Mouse (Mus musculus) lung, embryonic 16.5 days (tissue): ENCODE measurements around the gene Trp53inp2. TPM values are rescaled to one million over a fixed set of nuclear protein-coding genes. Genes with fewer than 3 reads are reported as not detected.

Experiments
- ATAC-seq: fragments of 200-750 bp; cut with Nextera tagmentation; 2 replicates; pipeline ENCODE4 v1.8.0; 2017; ENCODE audit warnings: low read depth, mild to moderate bottlenecking, moderate library complexity
- H3K27ac ChIP-seq: fragments of 300-500 bp; sonication (generic); 2 replicates; pipeline ENCODE4 v1.5.1; 2014; ENCODE audit warnings: mild to moderate bottlenecking, control low read depth, low read length
- H3K27me3 ChIP-seq: fragments of 300-500 bp; sonication (generic); 2 replicates; pipeline ENCODE4 v1.6.1; 2014; ENCODE audit warnings: low read depth, low read length, mixed read lengths; ENCODE audit not compliant: control insufficient read depth, insufficient read depth
- H3K36me3 ChIP-seq: fragments of 300-500 bp; sonication (generic); 2 replicates; pipeline ENCODE4 v1.6.1; 2014; ENCODE audit warnings: low read length; ENCODE audit not compliant: control insufficient read depth, insufficient read depth
- H3K4me1 ChIP-seq: fragments of 300-500 bp; sonication (generic); replicated peaks from 2 replicates; pipeline ENCODE4 v1.6.1; 2014; ENCODE audit warnings: low read length, mixed read lengths; ENCODE audit not compliant: control insufficient read depth, insufficient read depth
- H3K4me2 ChIP-seq: fragments of 300-500 bp; sonication (generic); 2 replicates; pipeline ENCODE4 v1.6.1; 2014; ENCODE audit warnings: low read depth, low read length, control low read depth
- H3K4me3 ChIP-seq: fragments of 300-500 bp; sonication (generic); 2 replicates; pipeline ENCODE4 v1.5.1; 2014; ENCODE audit warnings: mild to moderate bottlenecking, low read length, control low read depth
- H3K9ac ChIP-seq: fragments of 300-500 bp; sonication (generic); 2 replicates; pipeline ENCODE4 v1.6.1; 2014; ENCODE audit warnings: low read length, control low read depth
- H3K9me3 ChIP-seq: fragments of 300-500 bp; sonication (generic); 2 replicates; pipeline ENCODE4 v1.6.1; 2016; ENCODE audit warnings: low read length; ENCODE audit not compliant: control insufficient read depth
- WGBS: fragments of 180-500 bp; shearing (Covaris S2); extraction: QIAGEN DNeasy Blood & Tissue Kit; methylation state at CpG from one replicate; pipeline ENCODE4 v1.1.7; 2014; 5-methylcytosine and 5-hydroxymethylcytosine counted together
- polyA plus RNA-seq: library from polyadenylated mRNA; unstranded; fragments of >200 nt; fragmentation: Nextera tagmentation; extraction: Ambion mirVana; gene quantifications from 2 replicates; pipeline ENCODE4 v1.2.1, GENCODE M21; 2015

The Trp53inp2 gene
- 20.3 and 22.8 TPM in 2 replicates for polyA plus RNA-seq

GRCm38 (mm10) chr2:155380261-155381059 is at the start of gene Trp53inp2:
Gene Trp53inp2 (plus strand): TSS chr2:155381059.
- Histone ChIP-seq H3K27me3 (peaks cover 4% of the 10 kb centered on the region; the same call in 1 of the 2 replicates), H3K9me3 (no peaks in the 10 kb centered on the region), H3K4me2 (peak within 1 kb of the TSS; percentile 95), H3K27ac (peak within 1 kb of the TSS; percentile 98), H3K36me3 (no peaks in the 10 kb centered on the region), H3K9ac (peak within 1 kb of the TSS; percentile 94), H3K4me3 (peak within 1 kb of the TSS; percentile 98), H3K4me1 (peaks cover 15% of the 10 kb centered on the region)
- 50% methylated on average over 8 of the region's 8 CpGs for WGBS
- ATAC-seq: no peak

- no peak overlapping the region for H3K9ac ChIP-seq
- 64% methylated on average over 4 of the region's 4 CpGs for WGBS
- no peaks in the 10 kb centered on the region for H3K9me3 ChIP-seq
- H3K27me3 ChIP-seq: no peaks in the 10 kb centered on the region
- no peak overlapping the region for H3K4me2 ChIP-seq
- H3K4me3 ChIP-seq: no peak overlapping the region
- ATAC-seq: peak; percentile 45; the same call in 1 of the 2 replicates
- H3K27ac ChIP-seq: no peak overlapping the region
- peaks cover 11% of the 10 kb centered on the region for H3K36me3 ChIP-seq
- no peaks in the 10 kb centered on the region for H3K4me1 ChIP-seq
These were observed 49.5 kb upstream of the Trp53inp2 start for GRCm38 (mm10) chr2:155331351-155331750.

DNA sequence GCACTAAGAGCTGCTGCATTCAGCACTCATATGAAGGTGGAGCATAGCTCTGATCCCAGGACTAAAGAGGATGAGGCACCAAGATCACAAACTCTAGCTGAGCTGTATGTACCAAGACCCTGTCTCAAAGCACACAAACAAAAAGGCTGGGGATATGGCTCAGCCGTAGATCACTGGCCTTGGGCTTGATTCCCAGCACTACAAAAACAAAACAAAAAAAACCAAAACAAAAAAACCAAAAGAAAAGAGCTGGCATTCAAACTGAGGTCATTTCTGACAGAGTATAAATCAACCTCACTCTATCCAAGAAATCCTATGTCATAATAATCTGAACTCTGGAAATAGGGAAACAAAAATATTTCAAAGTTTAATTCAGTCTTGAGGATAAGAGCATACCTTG is 47.4 kb upstream of the Trp53inp2 start:
- H3K9me3 ChIP-seq: no peaks in the 10 kb centered on the region
- WGBS: 75% methylated on average over 1 of the region's 1 CpGs
- H3K27me3 ChIP-seq: no peaks in the 10 kb centered on the region
- H3K4me2 ChIP-seq: no peak overlapping the region
- H3K27ac ChIP-seq: no peak overlapping the region
- H3K9ac ChIP-seq: no peak overlapping the region
- ATAC-seq: no peak
- no peaks in the 10 kb centered on the region for H3K4me1 ChIP-seq
- H3K4me3 ChIP-seq: no peak overlapping the region
- H3K36me3 ChIP-seq: peaks cover 7% of the 10 kb centered on the region; the same call in 1 of the 2 replicates

- Histone ChIP-seq H3K27me3 (no peaks in the 10 kb centered on the region), H3K9me3 (no peaks in the 10 kb centered on the region)
- ATAC-seq: no peak
These were observed 45.6 kb upstream of the Trp53inp2 start for GRCm38 (mm10) chr2:155335231-155335630.

DNA sequence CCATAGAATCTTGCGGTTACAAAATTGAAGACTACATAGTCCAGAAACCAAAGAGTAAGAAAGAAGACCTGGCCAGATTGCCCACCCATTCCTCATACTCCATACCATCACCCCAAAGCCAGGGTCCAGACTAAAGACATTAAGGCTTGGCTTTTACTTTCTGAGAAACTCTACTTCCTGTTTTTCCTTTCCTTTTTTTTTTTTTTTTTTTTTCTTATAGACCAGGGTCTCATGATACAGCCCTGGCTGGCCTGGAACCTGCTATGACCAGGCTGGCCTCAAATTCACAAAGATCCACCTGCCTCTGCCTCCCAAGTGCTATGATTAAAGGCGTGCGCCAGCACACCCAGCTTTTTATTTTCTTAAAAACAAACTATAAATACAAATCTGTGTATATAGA is 44.6 kb upstream of the Trp53inp2 start:
- Histone ChIP-seq H3K9ac (no peak overlapping the region), H3K4me3 (no peak overlapping the region), H3K27ac (no peak overlapping the region), H3K4me1 (peaks cover 3% of the 10 kb centered on the region; the same call in 1 of the 2 replicates), H3K27me3 (no peaks in the 10 kb centered on the region), H3K9me3 (no peaks in the 10 kb centered on the region), H3K4me2 (no peak overlapping the region), H3K36me3 (peaks cover 5% of the 10 kb centered on the region; the same call in 1 of the 2 replicates)
- 94% methylated on average over 3 of the region's 3 CpGs for WGBS
- no peak for ATAC-seq

More at GRCm38 (mm10) chr2:155335231-155335630, 45.6 kb upstream of the Trp53inp2 start:
- H3K9ac ChIP-seq: no peak overlapping the region
- no peaks in the 10 kb centered on the region for H3K4me1 ChIP-seq
- H3K4me3 ChIP-seq: no peak overlapping the region
- WGBS: 83% methylated on average over 1 of the region's 1 CpGs
- H3K36me3 ChIP-seq: peaks cover 5% of the 10 kb centered on the region; the same call in 1 of the 2 replicates
- H3K4me2 ChIP-seq: no peak overlapping the region
- no peak overlapping the region for H3K27ac ChIP-seq

GRCm38 (mm10) chr2:155340166-155340565 is 40.7 kb upstream of the Trp53inp2 start:
- Histone ChIP-seq H3K4me2 (no peak overlapping the region), H3K9ac (no peak overlapping the region), H3K9me3 (no peaks in the 10 kb centered on the region), H3K27ac (no peak overlapping the region; the same call in 1 of the 2 replicates), H3K27me3 (no peaks in the 10 kb centered on the region), H3K4me1 (peaks cover 3% of the 10 kb centered on the region; the same call in 1 of the 2 replicates), H3K36me3 (peaks cover 5% of the 10 kb centered on the region; the same call in 1 of the 2 replicates), H3K4me3 (no peak overlapping the region)
- peak; percentile 52 for ATAC-seq

DNA sequence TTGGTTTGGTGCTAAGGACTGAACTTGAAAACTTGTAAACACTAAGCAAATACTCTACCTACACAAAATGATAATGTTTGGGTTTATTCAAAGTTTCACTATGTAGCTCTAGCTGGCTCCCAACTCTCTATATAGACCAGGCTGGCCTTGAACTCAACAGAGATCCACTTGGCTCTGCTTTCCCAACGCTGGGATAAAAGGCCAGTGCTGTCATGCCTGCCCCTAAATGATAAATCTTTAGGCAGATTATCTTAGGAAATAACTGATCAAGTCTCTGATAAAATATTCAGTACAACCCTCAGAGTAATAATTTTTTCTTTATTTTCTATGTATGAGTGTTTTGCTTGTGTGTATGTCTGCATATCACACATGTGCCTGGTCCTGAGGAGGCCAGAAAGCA is 34.2 kb upstream of the Trp53inp2 start:
- no peaks in the 10 kb centered on the region for H3K4me1 ChIP-seq
- no peak overlapping the region for H3K27ac ChIP-seq
- no peak overlapping the region for H3K4me2 ChIP-seq
- H3K4me3 ChIP-seq: no peak overlapping the region
- no peaks in the 10 kb centered on the region for H3K36me3 ChIP-seq
- no peak for ATAC-seq
- H3K9ac ChIP-seq: no peak overlapping the region
- no peaks in the 10 kb centered on the region for H3K27me3 ChIP-seq
- H3K9me3 ChIP-seq: no peaks in the 10 kb centered on the region
- 64% methylated on average over 1 of the region's 1 CpGs for WGBS

DNA sequence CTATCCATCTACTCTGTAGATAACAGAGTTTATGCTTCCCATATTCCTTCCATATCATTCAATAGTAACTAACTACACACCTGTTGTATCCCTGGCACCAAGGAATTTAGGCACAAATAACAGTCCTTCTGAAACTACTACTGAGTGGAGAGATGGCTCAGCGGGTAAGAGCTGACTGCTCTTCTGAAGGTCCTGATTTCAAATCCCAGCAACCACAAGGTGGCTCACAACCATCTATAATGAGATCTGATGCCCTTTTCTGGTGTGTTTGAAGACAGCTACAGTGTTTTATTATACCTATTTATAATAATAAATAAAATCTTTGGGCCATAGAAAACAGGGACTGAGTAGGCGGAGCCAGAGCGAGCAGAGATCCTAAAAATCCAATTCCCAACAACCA is 26.5 kb upstream of the Trp53inp2 start:
- no peaks in the 10 kb centered on the region for H3K27me3 ChIP-seq
- 89% methylated on average over 3 of the region's 3 CpGs for WGBS
- no peak overlapping the region for H3K27ac ChIP-seq
- H3K4me2 ChIP-seq: no peak overlapping the region
- H3K4me3 ChIP-seq: no peak overlapping the region
- no peaks in the 10 kb centered on the region for H3K36me3 ChIP-seq
- no peaks in the 10 kb centered on the region for H3K9me3 ChIP-seq
- H3K9ac ChIP-seq: no peak overlapping the region
- ATAC-seq: no peak
- peaks cover 10% of the 10 kb centered on the region for H3K4me1 ChIP-seq

DNA sequence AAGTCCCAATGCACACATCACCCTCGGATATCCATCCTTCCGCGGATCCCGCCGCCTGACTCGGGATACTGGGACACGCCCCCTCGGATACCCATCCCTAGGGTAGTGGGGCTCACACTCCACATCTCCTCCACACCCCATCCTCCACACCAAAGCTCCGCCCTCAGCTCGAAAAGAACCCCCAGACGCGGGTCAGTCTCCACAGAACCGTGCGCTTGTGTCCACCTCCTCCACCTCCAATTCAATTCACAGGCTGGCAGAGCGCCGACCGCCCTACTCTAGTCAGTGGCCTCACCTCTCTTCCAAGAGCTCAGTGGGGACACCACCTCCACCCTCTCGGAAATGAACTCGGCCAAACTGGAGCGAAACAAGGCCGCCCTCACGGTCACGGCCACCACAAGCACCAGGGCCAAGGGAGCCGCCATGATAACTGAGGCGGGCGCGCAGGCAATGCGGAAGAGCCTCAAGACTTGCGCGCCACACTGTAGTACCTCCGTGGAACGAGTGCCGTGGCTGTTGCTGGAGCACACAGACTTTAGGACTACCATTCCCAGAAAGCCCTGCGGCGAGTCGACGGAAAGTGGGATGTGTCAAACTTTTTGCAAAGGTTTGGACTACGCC is 23.8 kb upstream of the Trp53inp2 start, which contains the start of gene Pigu:
Gene Pigu (minus strand): TSS at position 460 of the 621 bp plus-strand sequence.
- Histone ChIP-seq H3K9me3 (no peaks in the 10 kb centered on the region), H3K4me2 (peak within 1 kb of the TSS; percentile 80), H3K27me3 (no peaks in the 10 kb centered on the region), H3K27ac (peak within 1 kb of the TSS; percentile 58), H3K4me1 (peaks cover 10% of the 10 kb centered on the region), H3K9ac (peak within 1 kb of the TSS; percentile 76), H3K36me3 (no peaks in the 10 kb centered on the region), H3K4me3 (peak within 1 kb of the TSS; percentile 69)
- under 1% methylated on average over 38 of the region's 38 CpGs for WGBS
- ATAC-seq: peak; percentile 100
